Mouse (Mus musculus) heart, postnatal 10 days (tissue): ENCODE measurements around the gene Pde4d. TPM values are rescaled to one million over a fixed set of nuclear protein-coding genes. Genes with fewer than 3 reads are reported as not detected.

Experiments used
- DNase-seq, 2 experiments: peaks; one replicate each; pipeline ENCODE4 v3.0.0; 2021
- intact Hi-C: fragments of 180-260 bp; cut with DNase I; formaldehyde crosslinking; loops from one replicate; pipeline ENCODE4 v1.15.1; 2025
- total RNA-seq, 2 experiments: library from RNA; stranded (reverse); gene quantifications; 2 replicates each; pipeline ENCODE4 v1.2.3; 2021

Gene Pde4d
- total RNA-seq, 2 experiments from 2014 or later, result 42.0 to 50.9 TPM

GRCm38 (mm10) chr13:109429544-109429943 is 979.8 kb downstream of the Pde4d start:
- intact Hi-C loops, result no loop called here
- DNase-seq, result no peak

- intact Hi-C loops, result no loop called here
- DNase-seq, result no peak
These were observed 987.6 kb downstream of the Pde4d start for GRCm38 (mm10) chr13:109437231-109437776.

- no peak for DNase-seq
- intact Hi-C loops, result loop anchor here (5.0 kb wide), 3 partner anchors 38 to 207 kb away; no protein-coding TSS in a partner anchor
These were observed 989.9 kb downstream of the Pde4d start for GRCm38 (mm10) chr13:109439436-109440161.

- intact Hi-C loops, result loop anchor here (5.0 kb wide), 3 partner anchors 37 to 208 kb away; no protein-coding TSS in a partner anchor
- peak; percentile 82 for DNase-seq
These were observed 990.6 kb downstream of the Pde4d start for GRCm38 (mm10) chr13:109440331-109440730.

GRCm38 (mm10) chr13:109440881-109441280 is 991.1 kb downstream of the Pde4d start:
- intact Hi-C loops, result loop anchor here (5.0 kb wide), 3 partner anchors 36 to 209 kb away; no protein-coding TSS in a partner anchor
- peak; percentile 87 to 89 for DNase-seq

- DNase-seq, result peak; percentile 33 to 35
- intact Hi-C loops, result loop anchor here (5.0 kb wide), 3 partner anchors 36 to 209 kb away; no protein-coding TSS in a partner anchor
These were observed 991.7 kb downstream of the Pde4d start for GRCm38 (mm10) chr13:109441401-109441973.

- no peak for DNase-seq
- intact Hi-C loops, result no loop called here
These were observed 996.4 kb downstream of the Pde4d start for GRCm38 (mm10) chr13:109446138-109446537.

- no peak for DNase-seq
- intact Hi-C loops, result no loop called here
These were observed 998.4 kb downstream of the Pde4d start for GRCm38 (mm10) chr13:109448121-109448520.

- DNase-seq, result no peak
- intact Hi-C loops, result no loop called here
These were observed 1024.6 kb downstream of the Pde4d start for GRCm38 (mm10) chr13:109474344-109474743.

- intact Hi-C loops, result no loop called here
- DNase-seq, result peak; percentile 74 to 76
These were observed 1031.7 kb downstream of the Pde4d start for GRCm38 (mm10) chr13:109481446-109481845.

- DNase-seq, result no peak
- intact Hi-C loops, result no loop called here
These were observed 1036.4 kb downstream of the Pde4d start for GRCm38 (mm10) chr13:109486166-109486565.

GRCm38 (mm10) chr13:109487378-109487777 is 1037.6 kb downstream of the Pde4d start:
- no peak for DNase-seq
- intact Hi-C loops, result no loop called here

- intact Hi-C loops, result no loop called here
- no peak for DNase-seq
These were observed 1041.1 kb downstream of the Pde4d start for GRCm38 (mm10) chr13:109490853-109491252.

GRCm38 (mm10) chr13:109491829-109492228 is 1042.1 kb downstream of the Pde4d start:
- no peak for DNase-seq
- intact Hi-C loops, result no loop called here

GRCm38 (mm10) chr13:109500336-109500735 is 1050.6 kb downstream of the Pde4d start:
- no peak for DNase-seq

GRCm38 (mm10) chr13:109502796-109503195 is 1053.0 kb downstream of the Pde4d start:
- intact Hi-C loops, result no loop called here
- DNase-seq, result peak in 1 of 2 experiments; percentile 17

More at GRCm38 (mm10) chr13:109500336-109500735, 1050.6 kb downstream of the Pde4d start:
- intact Hi-C loops, result no loop called here

- intact Hi-C loops, result no loop called here
- no peak for DNase-seq
These were observed 1057.0 kb downstream of the Pde4d start for GRCm38 (mm10) chr13:109506754-109507153.

GRCm38 (mm10) chr13:109508472-109508871 is 1058.7 kb downstream of the Pde4d start:
- intact Hi-C loops, result no loop called here
- DNase-seq, result no peak

- intact Hi-C loops, result loop anchor here (5.0 kb wide), 1 partner anchor 76 kb away; no protein-coding TSS in a partner anchor
These were observed 1068.4 kb downstream of the Pde4d start for GRCm38 (mm10) chr13:109518194-109518593.

GRCm38 (mm10) chr13:109519485-109519884 is 1069.7 kb downstream of the Pde4d start:
- intact Hi-C loops, result loop anchor here (1.0 to 5.0 kb wide), 2 partner anchors 77 to 176 kb away; no protein-coding TSS in a partner anchor
- peak; percentile 3 to 32 for DNase-seq

More at GRCm38 (mm10) chr13:109518194-109518593, 1068.4 kb downstream of the Pde4d start:
- no peak for DNase-seq

GRCm38 (mm10) chr13:109519966-109520646 is 1070.4 kb downstream of the Pde4d start:
- no peak for DNase-seq
- intact Hi-C loops, result loop anchor here (1.0 to 5.0 kb wide), 3 partner anchors 78 to 291 kb away; no protein-coding TSS in a partner anchor
